Mouse (Mus musculus): ENCODE measurements around the gene Miga2.
"Not testable (repeated sequence)": the region's sequence is repeated elsewhere in the genome, so short reads cannot be mapped to it uniquely, and the experiment has no call there.

Gene Miga2

DNA sequence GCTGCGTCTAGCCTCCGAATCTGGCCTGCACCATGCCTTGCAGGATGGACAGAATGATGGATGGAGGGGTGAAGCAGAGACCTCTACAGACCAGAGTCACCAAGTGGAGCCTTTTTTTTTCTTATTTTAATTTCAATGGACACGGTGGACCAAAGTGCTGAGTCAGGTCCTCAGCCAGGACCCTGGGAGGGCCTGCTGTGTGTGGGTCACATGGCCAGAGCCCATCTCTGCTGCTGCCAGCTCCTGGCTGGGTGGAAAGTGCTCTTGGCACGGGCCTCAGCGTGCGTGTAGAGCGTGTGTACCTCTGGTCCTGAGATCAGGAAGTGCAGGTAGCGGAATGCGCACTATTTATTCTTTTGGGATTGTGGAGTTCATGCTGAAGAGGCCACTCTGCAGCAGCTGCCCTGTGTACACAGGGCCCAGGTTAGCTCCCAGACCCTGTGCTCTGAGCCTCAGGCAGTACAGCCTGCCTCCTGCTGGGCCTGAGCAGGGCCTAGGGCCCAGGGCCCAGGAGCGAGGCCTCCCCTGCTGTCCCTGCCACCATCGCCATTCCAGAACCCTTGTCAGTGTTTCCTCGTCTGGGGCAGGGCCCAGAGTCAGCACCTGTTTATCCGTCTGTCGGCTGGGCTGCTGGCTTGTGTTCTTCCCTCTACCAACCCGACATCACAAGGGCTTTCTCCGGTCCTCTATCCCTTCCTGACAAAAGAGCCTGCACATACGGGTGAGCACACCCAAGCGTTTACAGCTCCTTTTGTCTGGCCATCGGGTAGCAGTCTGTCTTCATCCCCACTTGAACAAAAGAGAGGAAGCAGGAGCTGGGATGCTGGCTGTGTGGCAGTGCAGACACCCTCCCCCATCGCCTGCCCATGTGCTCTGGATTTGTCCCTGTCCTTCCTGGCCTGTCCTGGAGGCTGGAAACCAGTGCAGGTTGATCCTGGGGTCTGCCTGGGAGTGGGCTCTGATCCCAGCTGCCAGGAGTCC is 35.4 kb downstream of the Miga2 start:
- peak; percentile 80 for DNase-seq

- DNase-seq: no peak
Observed at GRCm38 (mm10) chr2:30401581-30401980, 37.5 kb downstream of the Miga2 start.

DNA sequence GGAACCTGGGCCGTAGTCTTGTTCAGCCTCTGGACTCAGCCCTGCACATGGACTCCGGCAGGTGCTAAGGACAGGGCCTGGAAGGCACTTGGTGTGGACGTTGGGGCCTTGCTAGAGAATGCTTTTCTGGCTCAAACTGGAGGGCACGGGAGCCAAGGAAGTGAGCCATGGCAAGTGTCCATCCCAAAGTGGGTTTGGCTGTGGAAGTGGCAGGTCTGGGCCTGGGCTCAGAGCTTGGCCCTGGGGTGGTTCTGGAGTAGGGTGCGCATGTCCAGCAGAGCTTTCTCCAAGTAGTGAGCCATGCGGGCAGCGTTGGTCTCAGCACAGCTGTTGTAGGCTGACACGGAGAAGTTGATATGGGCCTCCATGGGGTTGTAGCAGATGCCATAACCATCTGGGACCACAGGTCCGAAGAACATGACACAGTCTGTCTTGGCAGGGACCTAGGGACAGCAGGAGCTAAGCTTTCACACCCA is 38.4 kb downstream of the Miga2 start:
- DNase-seq: peak; percentile 54

DNA sequence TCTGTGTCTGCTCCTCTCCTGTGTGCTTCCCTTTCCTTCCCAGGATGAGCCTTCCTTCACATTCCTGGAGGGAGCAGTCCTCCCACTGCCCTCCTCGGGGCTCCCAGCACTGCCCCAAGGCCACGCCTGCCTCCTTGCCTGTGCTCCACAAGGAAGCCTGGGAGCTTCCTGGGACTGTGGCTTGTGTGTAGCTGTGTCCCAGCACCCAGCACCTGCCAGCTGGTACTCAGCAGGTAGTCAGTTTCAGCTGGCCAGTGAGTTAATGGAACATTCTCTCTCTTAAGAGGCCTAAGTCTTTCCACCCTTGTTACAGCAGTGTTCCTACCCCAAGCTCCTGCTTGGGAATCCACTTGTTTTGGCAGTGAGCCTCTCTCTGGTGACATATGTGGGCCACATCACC is 38.8 kb downstream of the Miga2 start:
- DNase-seq: no peak

DNA sequence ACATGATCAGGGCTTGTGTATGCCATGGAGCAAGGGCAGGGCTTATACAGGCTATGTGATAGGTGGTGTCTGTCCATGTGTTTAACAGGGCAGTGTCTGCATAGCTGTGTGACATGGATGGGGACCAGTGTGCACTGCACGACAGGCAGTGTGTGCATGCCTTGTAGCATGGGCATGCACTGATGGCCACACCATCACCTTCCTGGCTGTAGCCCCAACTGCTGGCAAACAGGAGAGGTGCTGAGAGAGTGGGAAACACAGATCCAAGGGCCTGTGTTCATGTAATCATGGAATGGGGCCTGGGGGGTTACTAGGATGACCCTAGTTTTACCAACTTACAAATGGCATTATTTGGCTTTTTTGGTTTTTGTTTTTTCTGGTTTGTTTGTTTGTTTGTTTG is 39.8 kb downstream of the Miga2 start:
- no peak for DNase-seq

GRCm38 (mm10) chr2:30407221-30407620 is 43.2 kb downstream of the Miga2 start:
- DNase-seq: no peak

- DNase-seq: no peak
Observed at GRCm38 (mm10) chr2:30407778-30408177, 43.7 kb downstream of the Miga2 start.

DNA sequence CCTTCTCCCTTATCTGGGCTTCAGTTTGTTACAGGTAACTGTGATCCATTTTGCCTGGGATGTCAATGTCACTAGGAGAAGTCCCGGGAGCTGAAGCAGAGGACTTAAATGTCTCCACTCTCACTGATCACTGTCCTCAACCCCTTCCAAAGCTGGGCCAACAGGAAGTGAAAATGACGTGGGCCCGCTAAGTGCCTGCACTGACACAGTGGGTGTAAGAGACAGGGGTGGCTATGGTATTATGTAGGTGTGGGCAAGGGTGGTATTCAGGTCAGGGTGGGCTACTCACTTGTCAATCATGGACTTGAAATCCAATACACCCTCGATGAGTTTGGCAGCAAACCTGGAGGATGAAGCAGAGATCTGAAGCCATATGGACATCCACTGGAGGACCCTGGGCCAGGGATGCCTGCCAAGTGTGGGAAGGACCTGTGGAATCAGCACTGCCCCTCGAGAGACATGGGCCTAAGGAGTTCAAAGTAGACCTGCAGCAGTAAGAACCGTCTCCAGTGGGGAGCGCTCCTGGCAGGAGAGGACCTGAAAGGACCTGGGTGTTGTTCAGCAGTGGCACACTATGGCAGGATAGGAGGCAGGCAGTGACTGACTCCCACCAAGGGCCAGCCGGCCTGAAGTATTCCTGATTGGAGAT is 44.5 kb downstream of the Miga2 start:
- DNase-seq: no peak

- DNase-seq: no peak
Observed at GRCm38 (mm10) chr2:30409454-30410176, 45.6 kb downstream of the Miga2 start.

DNA sequence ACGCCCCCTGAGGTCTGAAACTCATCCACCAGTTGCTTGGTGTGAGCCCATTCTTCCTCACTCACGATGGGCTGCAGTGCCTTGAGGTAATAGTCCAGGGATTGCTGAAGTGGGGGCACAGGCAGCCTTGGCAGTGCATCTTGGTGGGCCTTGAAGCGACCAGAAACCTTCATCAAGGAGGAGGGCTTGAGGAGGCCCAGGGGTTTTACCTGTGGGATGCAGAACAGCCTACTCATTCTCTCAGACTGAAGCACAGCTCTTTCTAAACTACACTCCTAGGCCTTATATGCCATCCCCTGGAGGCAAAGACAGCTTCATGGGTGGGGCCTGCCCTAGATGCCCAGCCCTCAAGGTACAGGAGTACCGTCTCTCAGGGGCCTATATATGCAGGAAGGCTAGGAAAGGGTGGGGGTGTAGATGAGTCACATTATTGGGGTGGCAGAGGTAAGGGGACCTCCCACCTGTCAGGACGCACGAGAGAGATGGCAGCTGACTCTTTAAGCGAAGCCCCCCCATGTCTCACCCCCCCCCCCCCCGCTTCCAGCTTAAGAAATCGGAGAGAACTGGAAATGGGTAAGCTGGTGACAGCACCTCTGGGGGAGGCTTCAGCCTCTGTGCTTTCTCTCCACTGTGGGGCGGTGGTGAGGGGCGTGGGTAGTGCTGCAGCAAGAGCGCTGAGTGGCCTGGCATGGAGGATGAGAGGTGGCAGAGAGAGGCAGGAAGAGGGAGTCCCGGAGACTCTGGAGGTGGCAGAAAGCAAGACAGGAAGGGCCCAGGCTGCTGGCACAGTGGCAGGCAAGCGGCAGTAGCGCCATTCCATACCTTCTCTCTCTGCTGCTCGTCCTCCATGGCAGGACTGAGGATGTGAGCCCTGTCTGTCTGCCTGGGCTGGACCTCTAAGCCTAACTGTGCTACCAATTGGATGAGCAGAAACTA is 49.3 kb downstream of the Miga2 start:
- DNase-seq: no peak

GRCm38 (mm10) chr2:30414101-30414500 is 50.1 kb downstream of the Miga2 start:
- peak; percentile 62 for DNase-seq

GRCm38 (mm10) chr2:30414681-30415080 is 50.6 kb downstream of the Miga2 start:
- DNase-seq: no peak

DNA sequence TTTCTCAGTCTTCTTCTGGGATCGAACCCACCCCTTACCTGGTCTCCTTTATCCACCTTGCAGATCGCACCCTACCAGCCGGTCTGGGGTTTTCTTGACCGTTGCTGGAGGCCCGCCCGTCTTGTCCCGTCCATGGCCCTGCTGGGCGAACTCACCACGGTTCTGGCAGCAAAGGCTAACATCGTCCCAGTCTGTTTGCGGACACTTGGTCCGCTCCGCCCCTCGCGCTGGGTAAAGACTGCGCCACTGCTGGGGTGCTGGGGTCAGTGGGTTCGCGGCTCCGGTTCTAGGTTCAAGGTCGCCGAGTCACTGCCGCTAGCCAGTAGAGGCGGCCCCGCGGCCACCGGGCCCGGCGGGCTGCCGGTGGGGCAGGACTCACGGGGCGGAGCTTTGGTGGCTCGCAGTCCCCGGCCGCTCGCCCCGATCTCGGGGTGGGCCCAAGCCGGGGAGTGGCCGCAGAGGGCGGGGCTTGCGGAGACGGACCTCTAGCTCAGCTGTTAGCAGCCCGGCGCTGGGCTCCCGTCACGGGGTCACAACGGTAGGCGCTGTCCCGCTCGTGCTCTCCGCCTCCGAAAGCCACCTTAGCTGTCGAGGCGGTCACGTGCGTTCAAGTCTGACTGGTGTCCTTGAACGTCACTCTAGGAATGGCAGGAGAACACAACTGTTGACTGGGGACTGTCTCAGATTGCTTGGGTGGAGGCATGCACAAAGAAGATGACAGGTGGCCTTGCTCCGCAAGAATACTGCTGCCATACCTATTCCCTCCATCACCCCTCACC is 51.3 kb downstream of the Miga2 start, which contains the start of gene Crat:
Gene Crat (minus strand): TSS at position 657 of the 779 bp plus-strand sequence.
- peak; percentile 94 for DNase-seq

DNA sequence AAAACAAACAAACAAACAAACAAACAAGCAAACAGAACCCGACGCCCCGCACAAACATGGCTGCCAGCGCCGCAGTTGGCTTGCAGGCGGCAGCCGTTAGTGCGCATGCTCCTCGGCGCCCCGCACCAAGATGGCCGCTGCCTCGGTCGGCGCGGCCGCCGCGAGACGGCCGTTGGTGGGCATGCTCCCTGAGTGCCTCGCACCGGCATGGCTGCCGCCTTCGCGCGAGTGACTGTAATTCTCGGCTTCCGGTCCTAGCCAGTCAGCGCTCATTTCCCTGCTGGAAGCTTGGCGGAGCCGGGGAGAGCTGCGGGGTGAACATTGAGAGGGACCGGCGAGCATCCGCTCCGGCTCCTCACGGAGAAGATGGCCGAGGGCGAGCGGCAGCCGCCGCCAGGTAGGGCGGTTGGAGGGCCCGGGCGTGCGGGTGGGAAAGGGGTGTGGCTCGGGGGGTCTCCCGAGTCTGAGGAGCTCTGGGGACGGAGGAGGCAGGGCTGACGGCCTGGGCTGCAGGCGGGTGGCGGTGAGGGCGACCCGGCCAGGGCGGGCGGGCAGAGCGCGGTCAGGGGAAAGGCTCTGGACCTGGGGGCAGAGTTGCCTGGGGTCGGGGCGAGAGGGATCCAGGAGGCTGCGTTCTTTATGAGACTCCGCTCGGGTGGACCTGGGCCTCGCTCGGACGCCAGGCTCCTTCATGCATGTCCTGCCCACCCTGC is 52.1 kb downstream of the Miga2 start, which contains the start of gene Ptpa:
Gene Ptpa (plus strand): TSS at position 104 of the 713 bp plus-strand sequence.
- DNase-seq: peak; percentile 92

DNA sequence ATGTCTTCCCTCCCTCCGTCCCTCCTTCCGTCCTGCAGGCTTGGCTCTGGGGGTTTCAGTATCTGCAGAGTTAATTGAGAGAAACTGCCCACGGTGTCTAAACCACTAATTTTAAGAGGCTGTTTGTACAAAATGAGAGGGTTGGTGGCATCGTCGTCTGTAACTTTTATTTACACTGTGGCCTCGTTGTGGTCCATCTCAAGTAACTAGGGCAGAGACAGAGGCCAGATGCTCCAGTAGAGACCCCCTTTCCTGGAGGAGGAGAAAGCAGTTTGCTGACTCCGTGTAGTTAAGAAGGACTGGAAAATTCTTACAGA is 52.6 kb downstream of the Miga2 start:
- no peak for DNase-seq

DNA sequence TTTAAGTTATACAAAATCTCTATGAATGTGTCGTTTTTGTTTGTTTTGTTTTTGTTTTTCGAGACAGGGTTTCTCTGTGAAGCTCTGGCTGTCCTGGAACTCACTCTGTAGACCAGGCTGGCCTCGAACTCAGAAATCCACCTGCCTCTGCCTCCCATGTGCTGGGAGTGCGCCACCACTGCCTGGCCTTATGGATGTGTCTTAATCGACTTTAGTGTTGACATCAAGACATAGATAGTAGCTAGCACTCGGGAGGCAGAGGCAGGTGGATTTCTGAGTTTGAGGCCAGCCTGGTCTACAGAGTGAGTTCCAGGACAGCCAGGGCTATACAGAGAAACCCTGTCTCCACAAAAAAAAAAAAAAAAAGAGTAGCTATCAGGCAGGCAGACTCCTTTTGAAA is 53.1 kb downstream of the Miga2 start:
- not testable (repeated sequence) for DNase-seq

DNA sequence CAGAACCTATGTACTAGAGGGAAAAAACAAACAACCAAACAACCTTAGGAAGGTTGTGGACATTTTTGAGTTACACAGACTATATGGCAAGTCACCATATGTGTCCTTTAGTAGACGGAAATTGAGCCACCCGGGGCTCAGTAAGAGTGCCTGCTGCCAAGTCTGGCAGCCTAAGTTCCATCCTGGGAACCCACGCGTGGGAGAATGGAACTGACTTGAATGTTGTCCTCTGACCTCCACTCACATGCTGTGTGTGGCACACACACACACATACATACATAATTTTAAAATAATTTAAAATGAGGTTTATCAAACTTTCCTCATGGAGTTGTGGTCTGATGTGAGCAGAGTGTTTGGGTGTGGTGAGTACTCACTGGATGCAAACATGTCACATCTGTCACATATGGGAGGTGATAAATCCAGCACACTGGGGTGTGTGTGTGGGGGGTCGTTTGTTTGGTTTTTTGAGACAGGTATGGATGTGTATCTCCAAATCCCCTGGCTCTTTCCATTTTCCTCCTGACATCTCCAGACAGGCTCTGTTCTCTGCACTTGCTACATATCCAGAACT is 53.6 kb downstream of the Miga2 start:
- DNase-seq: no peak

GRCm38 (mm10) chr2:30418259-30418658 is 54.2 kb downstream of the Miga2 start:
- no peak for DNase-seq

DNA sequence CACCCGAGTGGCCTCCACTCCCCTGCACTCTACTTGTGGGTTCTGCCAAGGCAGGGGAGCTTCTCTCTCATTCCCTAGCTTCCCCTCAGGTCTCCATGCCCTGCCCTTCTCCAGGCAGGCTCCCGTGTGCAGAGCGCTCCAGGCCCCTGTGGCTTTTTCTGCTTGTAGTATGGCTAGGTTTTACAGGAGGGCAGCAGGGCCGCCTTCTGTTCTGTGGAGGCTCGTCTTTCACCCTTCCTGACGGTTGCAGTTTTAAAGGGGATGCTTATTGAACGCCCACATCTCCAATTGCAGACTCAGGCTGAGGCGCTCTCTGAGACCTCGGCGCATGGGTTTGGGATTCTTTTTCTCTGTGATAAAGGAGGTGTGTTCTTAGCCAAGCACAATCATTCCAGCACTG is 55.1 kb downstream of the Miga2 start:
- no peak for DNase-seq

DNA sequence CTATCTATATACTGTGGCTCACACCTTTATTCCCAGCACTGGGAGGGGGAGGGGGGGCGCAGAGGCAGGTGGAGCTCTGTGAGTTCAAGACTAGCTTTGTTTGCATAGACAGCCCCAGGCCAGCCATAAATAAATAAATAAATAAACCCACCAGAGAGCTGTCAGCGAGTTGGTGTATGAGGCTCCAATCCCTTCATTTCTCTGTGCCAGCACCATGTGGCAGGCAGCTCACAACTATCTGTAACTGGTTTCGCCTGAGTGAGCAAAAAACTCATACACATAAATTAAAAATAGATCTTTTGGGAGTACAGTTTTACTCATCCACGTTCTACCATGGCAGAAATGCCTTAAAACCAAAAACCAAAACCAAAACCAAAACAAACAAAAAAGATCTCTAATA is 57.4 kb downstream of the Miga2 start:
- no peak for DNase-seq
